Mouse (Mus musculus) splenic B cell, adult 2 months (primary cell): Measurements from ENCODE around the gene Senp7.
"Not testable (repeated sequence)": the region's sequence is repeated elsewhere in the genome, so short reads cannot be mapped to it uniquely, and the experiment has no call there.

Source experiments
- DNase-seq: peaks from one replicate; pipeline ENCODE4 v3.0.0-alpha.2; 2011; ENCODE audit warnings: low read depth, low spot score
- H3K27me3 ChIP-seq: 2 replicates; pipeline ENCODE4 v1.6.1; 2012; ENCODE audit warnings: mild to moderate bottlenecking, low read length, moderate library complexity, mixed read lengths; ENCODE audit not compliant: control insufficient read depth, poor library complexity, insufficient read depth, severe bottlenecking
- H3K36me3 ChIP-seq: 2 replicates; pipeline ENCODE4 v1.6.1; 2012; ENCODE audit warnings: mild to moderate bottlenecking, low read length, moderate library complexity, mixed read lengths; ENCODE audit not compliant: control insufficient read depth, poor library complexity, insufficient read depth, severe bottlenecking

Senp7 gene

GRCm38 (mm10) chr16:56137672-56138071, 89.5 kb downstream of the Senp7 start:
- H3K27me3 ChIP-seq, DNase-seq, H3K36me3 ChIP-seq: not testable (repeated sequence)

GRCm38 (mm10) chr16:56139921-56140320, 91.8 kb downstream of the Senp7 start:
- DNase-seq = peak; percentile 3
- H3K36me3 ChIP-seq = no peaks in the 10 kb centered on the region
- H3K27me3 ChIP-seq = no peaks in the 10 kb centered on the region

- no peak for DNase-seq
- no peaks in the 10 kb centered on the region for H3K36me3 ChIP-seq
- H3K27me3 ChIP-seq = no peaks in the 10 kb centered on the region
These were observed 96.9 kb downstream of the Senp7 start for GRCm38 (mm10) chr16:56144876-56145555.

- DNase-seq = peak; percentile 18
- H3K27me3 ChIP-seq = no peaks in the 10 kb centered on the region
- no peaks in the 10 kb centered on the region for H3K36me3 ChIP-seq
These were observed 99.5 kb downstream of the Senp7 start for GRCm38 (mm10) chr16:56147679-56148078.

GRCm38 (mm10) chr16:56163466-56163865, 115.3 kb downstream of the Senp7 start:
- DNase-seq = no peak
- no peaks in the 10 kb centered on the region for H3K27me3 ChIP-seq

GRCm38 (mm10) chr16:56170247-56170646, 122.1 kb downstream of the Senp7 start:
- DNase-seq = no peak
- Histone ChIP-seq H3K27me3 (no peaks in the 10 kb centered on the region), H3K36me3 (peaks cover 16% of the 10 kb centered on the region)

More at GRCm38 (mm10) chr16:56163466-56163865, 115.3 kb downstream of the Senp7 start:
- H3K36me3 ChIP-seq = peaks cover 8% of the 10 kb centered on the region

GRCm38 (mm10) chr16:56175867-56176581, 127.9 kb downstream of the Senp7 start:
- H3K27me3 ChIP-seq = no peaks in the 10 kb centered on the region
- H3K36me3 ChIP-seq = peaks cover 18% of the 10 kb centered on the region; the same call in 1 of the 2 replicates
- peak; percentile 11 for DNase-seq

- DNase-seq = no peak
- H3K36me3 ChIP-seq = peaks cover 9% of the 10 kb centered on the region; the same call in 1 of the 2 replicates
- no peaks in the 10 kb centered on the region for H3K27me3 ChIP-seq
These were observed 138.7 kb downstream of the Senp7 start for GRCm38 (mm10) chr16:56186863-56187262.

GRCm38 (mm10) chr16:56188198-56188597, 140.1 kb downstream of the Senp7 start:
- Histone ChIP-seq H3K27me3 (no peaks in the 10 kb centered on the region), H3K36me3 (peaks cover 9% of the 10 kb centered on the region; the same call in 1 of the 2 replicates)
- DNase-seq = no peak

GRCm38 (mm10) chr16:56204051-56204450, 155.9 kb downstream of the Senp7 start, which contains the start of gene Impg2:
TSS of gene Impg2 (plus strand) at chr16:56204313.
- no peak for DNase-seq
- Histone ChIP-seq H3K27me3 (no peaks in the 10 kb centered on the region), H3K36me3 (no peaks in the 10 kb centered on the region)

GRCm38 (mm10) chr16:56212740-56213139, 164.6 kb downstream of the Senp7 start:
- DNase-seq = no peak

GRCm38 (mm10) chr16:56227686-56228085, 179.5 kb downstream of the Senp7 start:
- H3K36me3 ChIP-seq = peaks cover 2% of the 10 kb centered on the region; the same call in 1 of the 2 replicates
- DNase-seq = no peak
- no peaks in the 10 kb centered on the region for H3K27me3 ChIP-seq

More at GRCm38 (mm10) chr16:56212740-56213139, 164.6 kb downstream of the Senp7 start:
- Histone ChIP-seq H3K36me3 (no peaks in the 10 kb centered on the region), H3K27me3 (no peaks in the 10 kb centered on the region)

GRCm38 (mm10) chr16:56229455-56229854, 181.3 kb downstream of the Senp7 start:
- H3K27me3 ChIP-seq = no peaks in the 10 kb centered on the region
- DNase-seq = no peak
- peaks cover 2% of the 10 kb centered on the region; the same call in 1 of the 2 replicates for H3K36me3 ChIP-seq

- peak; percentile 15 for DNase-seq
- Histone ChIP-seq H3K27me3 (no peaks in the 10 kb centered on the region), H3K36me3 (no peaks in the 10 kb centered on the region)
These were observed 183.2 kb downstream of the Senp7 start for GRCm38 (mm10) chr16:56231300-56231699.

GRCm38 (mm10) chr16:56232736-56233135, 184.6 kb downstream of the Senp7 start:
- Histone ChIP-seq H3K27me3 (no peaks in the 10 kb centered on the region), H3K36me3 (no peaks in the 10 kb centered on the region)
- no peak for DNase-seq
